Mouse (Mus musculus): ENCODE results near the gene Ints7.

Ints7 gene

GRCm38 (mm10) chr1:191632511-191633095, 57.2 kb downstream of the Ints7 start:
- no peak for DNase-seq (ENCODE audit: low spot score in 2 of 2)

GRCm38 (mm10) chr1:191634116-191634515, 58.7 kb downstream of the Ints7 start:
- DNase-seq (ENCODE audit: low spot score in 2 of 2) = no peak

GRCm38 (mm10) chr1:191638404-191638803, 63.0 kb downstream of the Ints7 start:
- DNase-seq (ENCODE audit: low spot score in 2 of 2) = no peak

- no peak for DNase-seq (ENCODE audit: low spot score in 2 of 2)
Measured at GRCm38 (mm10) chr1:191639200-191639807, 63.9 kb downstream of the Ints7 start.

- no peak for DNase-seq (ENCODE audit: low spot score in 2 of 2)
Measured at GRCm38 (mm10) chr1:191640146-191640545, 64.7 kb downstream of the Ints7 start.

- no peak for DNase-seq (ENCODE audit: low spot score in 2 of 2)
Measured at GRCm38 (mm10) chr1:191640848-191641247, 65.4 kb downstream of the Ints7 start.

- DNase-seq (ENCODE audit: low spot score in 2 of 2) = no peak
Measured at GRCm38 (mm10) chr1:191641438-191641837, 66.0 kb downstream of the Ints7 start.

- no peak for DNase-seq (ENCODE audit: low spot score in 2 of 2)
Measured at GRCm38 (mm10) chr1:191642903-191643302, 67.5 kb downstream of the Ints7 start.

GRCm38 (mm10) chr1:191645921-191646320, 70.5 kb downstream of the Ints7 start:
- DNase-seq (ENCODE audit: low spot score in 2 of 2) = no peak

GRCm38 (mm10) chr1:191647590-191647989, 72.2 kb downstream of the Ints7 start:
- no peak for DNase-seq (ENCODE audit: low spot score in 2 of 2)

GRCm38 (mm10) chr1:191659441-191659840, 84.0 kb downstream of the Ints7 start:
- no peak for DNase-seq (ENCODE audit: low spot score in 2 of 2)

GRCm38 (mm10) chr1:191661019-191661796, 85.8 kb downstream of the Ints7 start:
- DNase-seq (ENCODE audit: low spot score in 2 of 2) = no peak

- DNase-seq (ENCODE audit: low spot score in 2 of 2) = no peak
Measured at GRCm38 (mm10) chr1:191662178-191662898, 86.9 kb downstream of the Ints7 start.

GRCm38 (mm10) chr1:191662899-191663500, 87.6 kb downstream of the Ints7 start:
- no peak for DNase-seq (ENCODE audit: low spot score in 2 of 2)

GRCm38 (mm10) chr1:191663603-191664002, 88.2 kb downstream of the Ints7 start:
- DNase-seq (ENCODE audit: low spot score in 2 of 2) = no peak

GRCm38 (mm10) chr1:191666351-191666750, 90.9 kb downstream of the Ints7 start:
- DNase-seq (ENCODE audit: low spot score in 2 of 2) = no peak

- no peak for DNase-seq (ENCODE audit: low spot score in 2 of 2)
Measured at GRCm38 (mm10) chr1:191668030-191668429, 92.6 kb downstream of the Ints7 start.

Data from spleen, postnatal 14 days (tissue).